Mouse (Mus musculus) intestine, embryonic 16.5 days (tissue): ENCODE data around the gene Uimc1. TPM values are rescaled to one million over a fixed set of nuclear protein-coding genes. Genes with fewer than 3 reads are reported as not detected.

Experiments used
- ATAC-seq: fragments of 200-750 bp; cut with Nextera tagmentation; 2 replicates; pipeline ENCODE4 v1.8.0; 2017; ENCODE audit warnings: moderate TSS enrichment, moderate library complexity
- H3K27ac ChIP-seq: fragments of 300-500 bp; sonication (generic); 2 replicates; pipeline ENCODE4 v1.5.1; 2014; ENCODE audit warnings: mild to moderate bottlenecking, low read length
- H3K27me3 ChIP-seq: fragments of 300-500 bp; sonication (generic); replicated peaks from 2 replicates; pipeline ENCODE4 v1.6.1; 2014; ENCODE audit warnings: low read length, control low read depth, mixed read lengths; ENCODE audit not compliant: control insufficient read depth, insufficient read depth
- H3K36me3 ChIP-seq: fragments of 300-500 bp; sonication (generic); 2 replicates; pipeline ENCODE4 v1.6.1; 2014; ENCODE audit warnings: low read length, control low read depth; ENCODE audit not compliant: control insufficient read depth, insufficient read depth
- H3K4me1 ChIP-seq: fragments of 300-500 bp; sonication (generic); 2 replicates; pipeline ENCODE4 v1.6.1; 2014; ENCODE audit warnings: low read length, control low read depth, mixed read lengths; ENCODE audit not compliant: control insufficient read depth, insufficient read depth
- H3K4me2 ChIP-seq: fragments of 300-500 bp; sonication (generic); 2 replicates; pipeline ENCODE4 v1.6.1; 2014; ENCODE audit warnings: low read depth, low read length, control low read depth
- H3K4me3 ChIP-seq: fragments of 300-500 bp; sonication (generic); 2 replicates; pipeline ENCODE4 v1.5.1; 2014; ENCODE audit warnings: mild to moderate bottlenecking, low read length
- H3K9ac ChIP-seq: fragments of 300-500 bp; sonication (generic); 2 replicates; pipeline ENCODE4 v1.6.1; 2014; ENCODE audit warnings: low read depth, low read length
- H3K9me3 ChIP-seq: fragments of 300-500 bp; sonication (generic); 2 replicates; pipeline ENCODE4 v1.6.1; 2016; ENCODE audit warnings: low read length, control low read depth; ENCODE audit not compliant: control insufficient read depth
- WGBS: fragments of 180-500 bp; shearing (Covaris S2); extraction: QIAGEN DNeasy Blood & Tissue Kit; methylation state at CpG from one replicate; pipeline ENCODE4 v1.1.7; 2014; 5-methylcytosine and 5-hydroxymethylcytosine counted together
- polyA plus RNA-seq: library from polyadenylated mRNA; unstranded; fragments of >200 nt; fragmentation: Nextera tagmentation; extraction: Ambion mirVana; gene quantifications from 2 replicates; pipeline ENCODE4 v1.2.1, GENCODE M21; 2015

Gene Uimc1
- polyA plus RNA-seq, 1 experiment from 2014 or later, result 20.8 TPM

GRCm38 (mm10) chr13:55069719-55070118, 30.4 kb downstream of the Uimc1 start:
- WGBS, result 47% methylated on average over 7 of the region's 7 CpGs
- Histone ChIP-seq H3K9me3 (no peaks in the 10 kb centered on the region), H3K4me1 (no peaks in the 10 kb centered on the region), H3K4me3 (no peak overlapping the region), H3K27me3 (no peaks in the 10 kb centered on the region), H3K27ac (no peak overlapping the region), H3K36me3 (no peaks in the 10 kb centered on the region), H3K4me2 (no peak overlapping the region), H3K9ac (no peak overlapping the region)
- no peak for ATAC-seq

GRCm38 (mm10) chr13:55063276-55063675, 36.8 kb downstream of the Uimc1 start:
- Histone ChIP-seq H3K9ac (no peak overlapping the region), H3K27me3 (no peaks in the 10 kb centered on the region), H3K9me3 (no peaks in the 10 kb centered on the region), H3K4me1 (no peaks in the 10 kb centered on the region), H3K4me3 (no peak overlapping the region), H3K36me3 (0 out of 2 replicates have a peak, but pooled peaks cover under 1% of the 10 kb centered on the region), H3K4me2 (no peak overlapping the region), H3K27ac (no peak overlapping the region)
- WGBS, result 86% methylated on average over 2 of the region's 2 CpGs
- ATAC-seq, result no peak

- Histone ChIP-seq H3K9me3 (no peaks in the 10 kb centered on the region), H3K27ac (no peak overlapping the region), H3K4me3 (no peak overlapping the region), H3K4me2 (no peak overlapping the region), H3K9ac (no peak overlapping the region), H3K4me1 (no peaks in the 10 kb centered on the region), H3K27me3 (no peaks in the 10 kb centered on the region), H3K36me3 (peaks cover 7% of the 10 kb centered on the region; the same call in 1 of the 2 replicates)
- no peak for ATAC-seq
- WGBS, result 96% methylated on average over 2 of the region's 2 CpGs
These were observed 42.1 kb downstream of the Uimc1 start for GRCm38 (mm10) chr13:55058042-55058441.

- 83% methylated on average over 3 of the region's 3 CpGs for WGBS
These were observed 52.4 kb downstream of the Uimc1 start for GRCm38 (mm10) chr13:55047706-55048105.

GRCm38 (mm10) chr13:55040016-55040415, 60.1 kb downstream of the Uimc1 start:
- Histone ChIP-seq H3K27me3 (no peaks in the 10 kb centered on the region), H3K4me1 (no peaks in the 10 kb centered on the region), H3K27ac (no peak overlapping the region), H3K9me3 (no peaks in the 10 kb centered on the region), H3K36me3 (no peaks in the 10 kb centered on the region), H3K9ac (no peak overlapping the region), H3K4me2 (no peak overlapping the region), H3K4me3 (no peak overlapping the region)
- no peak for ATAC-seq
- 97% methylated on average over 2 of the region's 2 CpGs for WGBS

More at GRCm38 (mm10) chr13:55047706-55048105, 52.4 kb downstream of the Uimc1 start:
- H3K4me1 ChIP-seq, result no peaks in the 10 kb centered on the region
- no peak overlapping the region for H3K4me2 ChIP-seq
- H3K27ac ChIP-seq, result no peak overlapping the region
- H3K27me3 ChIP-seq, result no peaks in the 10 kb centered on the region
- 0 out of 2 replicates have a peak, but pooled peaks cover 4% of the 10 kb centered on the region for H3K36me3 ChIP-seq
- no peak overlapping the region for H3K9ac ChIP-seq
- no peak for ATAC-seq
- no peaks in the 10 kb centered on the region for H3K9me3 ChIP-seq
- no peak overlapping the region for H3K4me3 ChIP-seq

- no peaks in the 10 kb centered on the region for H3K9me3 ChIP-seq
- no peak overlapping the region for H3K27ac ChIP-seq
- ATAC-seq, result no peak
- H3K9ac ChIP-seq, result no peak overlapping the region
- no peak overlapping the region for H3K4me2 ChIP-seq
- H3K27me3 ChIP-seq, result no peaks in the 10 kb centered on the region
- 85% methylated on average over 2 of the region's 2 CpGs for WGBS
- no peak overlapping the region for H3K4me3 ChIP-seq
- no peaks in the 10 kb centered on the region for H3K36me3 ChIP-seq
- H3K4me1 ChIP-seq, result 0 out of 2 replicates have a peak, but pooled peaks cover 6% of the 10 kb centered on the region
These were observed 75.9 kb downstream of the Uimc1 start for GRCm38 (mm10) chr13:55024215-55024614.

- WGBS, result 64% methylated on average over 9 of the region's 9 CpGs
- Histone ChIP-seq H3K4me2 (peak overlapping the region; percentile 12; the same call in 1 of the 2 replicates), H3K36me3 (no peaks in the 10 kb centered on the region)
These were observed 77.4 kb downstream of the Uimc1 start for GRCm38 (mm10) chr13:55022715-55023114.

GRCm38 (mm10) chr13:55022256-55022655, 77.8 kb downstream of the Uimc1 start:
- ATAC-seq, result no peak

More at GRCm38 (mm10) chr13:55022715-55023114, 77.4 kb downstream of the Uimc1 start:
- no peak for ATAC-seq
- H3K27me3 ChIP-seq, result no peaks in the 10 kb centered on the region
- H3K9ac ChIP-seq, result no peak overlapping the region
- H3K27ac ChIP-seq, result no peak overlapping the region
- no peak overlapping the region for H3K4me3 ChIP-seq
- H3K4me1 ChIP-seq, result 0 out of 2 replicates have a peak, but pooled peaks cover 6% of the 10 kb centered on the region
- no peaks in the 10 kb centered on the region for H3K9me3 ChIP-seq

GRCm38 (mm10) chr13:55021194-55021779, 78.8 kb downstream of the Uimc1 start, which contains the start of gene Hk3:
Hk3 (minus strand) TSS chr13:55021385.
- Histone ChIP-seq H3K27ac (no peak within 1 kb of the TSS), H3K9ac (no peak within 1 kb of the TSS), H3K9me3 (no peaks in the 10 kb centered on the region), H3K4me1 (0 out of 2 replicates have a peak, but pooled peaks cover 6% of the 10 kb centered on the region), H3K27me3 (no peaks in the 10 kb centered on the region), H3K4me2 (no peak within 1 kb of the TSS), H3K36me3 (no peaks in the 10 kb centered on the region), H3K4me3 (no peak within 1 kb of the TSS)
- no peak for ATAC-seq
- 79% methylated on average over 13 of the region's 13 CpGs for WGBS

More at GRCm38 (mm10) chr13:55022256-55022655, 77.8 kb downstream of the Uimc1 start:
- no peak overlapping the region for H3K4me2 ChIP-seq
- no peaks in the 10 kb centered on the region for H3K27me3 ChIP-seq
- no peak overlapping the region for H3K4me3 ChIP-seq
- H3K9ac ChIP-seq, result no peak overlapping the region
- H3K4me1 ChIP-seq, result 0 out of 2 replicates have a peak, but pooled peaks cover 6% of the 10 kb centered on the region
- H3K27ac ChIP-seq, result no peak overlapping the region
- no peaks in the 10 kb centered on the region for H3K36me3 ChIP-seq
- H3K9me3 ChIP-seq, result no peaks in the 10 kb centered on the region
- WGBS, result 62% methylated on average over 4 of the region's 4 CpGs
